Mouse (Mus musculus) cerebellum, adult 2 months (tissue): ENCODE results near the gene Ndufa6.

ENCODE experiments used
- CTCF ChIP-seq: fragments of 200-500 bp; IDR thresholded peaks from 2 replicates; pipeline ENCODE4 v1.5.1; 2011; ENCODE audit warnings: low read depth, mild to moderate bottlenecking, control low read depth, low read length, moderate library complexity, borderline replicate concordance; ENCODE audit not compliant: insufficient read depth
- POLR2A ChIP-seq: fragments of 200-500 bp; IDR thresholded peaks from 2 replicates; pipeline ENCODE4 v1.6.1; 2011; ENCODE audit warnings: low read length, control low read depth, borderline replicate concordance; ENCODE audit not compliant: insufficient read depth

DNA sequence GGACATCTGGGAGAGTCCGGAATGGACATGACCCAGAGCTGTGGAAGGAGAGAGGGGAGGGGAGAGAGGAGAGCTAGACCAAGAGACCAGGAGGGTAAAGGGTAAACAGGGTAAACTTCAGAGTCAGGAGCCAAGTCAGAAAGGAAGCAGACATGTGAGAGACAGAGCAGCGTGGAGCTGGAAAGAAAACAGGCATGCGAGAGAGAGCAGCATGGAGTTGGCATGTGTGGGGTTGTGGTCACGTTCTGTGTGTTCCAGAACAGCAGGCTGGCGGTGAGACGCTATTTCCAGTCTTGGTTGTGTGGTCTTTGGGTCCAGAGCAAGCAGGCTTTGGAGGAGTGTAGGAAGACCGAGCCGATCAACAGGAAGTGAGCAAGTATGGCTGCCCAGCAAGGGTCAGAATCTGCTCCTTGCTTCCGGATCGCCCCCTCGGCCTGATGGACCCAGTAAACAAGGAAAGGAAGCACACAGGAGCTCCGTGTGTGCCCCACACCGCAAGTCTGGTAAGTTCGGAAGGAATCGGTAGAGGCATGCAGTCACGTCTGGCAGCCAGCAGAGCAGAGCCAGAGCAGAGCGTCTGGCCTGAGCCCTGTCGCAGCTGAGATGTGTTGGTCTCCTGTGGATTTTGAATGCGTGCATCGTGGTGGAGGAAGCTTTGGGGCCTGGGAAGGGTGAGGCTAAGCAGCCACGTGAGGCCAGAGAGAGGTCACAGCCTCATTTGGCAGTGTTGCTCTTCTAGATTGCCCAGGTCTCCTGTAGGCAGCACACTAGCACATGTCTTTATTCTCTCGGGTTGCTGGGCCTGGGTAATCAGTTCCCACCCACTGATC, 4.5 kb upstream of the Ndufa6 start:
- no peak for TF ChIP-seq CTCF
- no peak for TF ChIP-seq POLR2A
